Mouse (Mus musculus) large intestine, adult 2 months (tissue): ENCODE results near the gene Tmem254c. TPM values are rescaled to one million over a fixed set of nuclear protein-coding genes. Genes with fewer than 3 reads are reported as not detected.
"Not testable (repeated sequence)": the region's sequence is repeated elsewhere in the genome, so short reads cannot be mapped to it uniquely, and the experiment has no call there.

ENCODE experiments used
- DNase-seq: peaks from one replicate; pipeline ENCODE4 v3.0.0-alpha.2; 2012; ENCODE audit warnings: low read depth, low spot score
- WGBS: fragments of 180-500 bp; shearing (Covaris S2); methylation state at CpG from one replicate; pipeline ENCODE4 v1.1.7; 2018; 5-methylcytosine and 5-hydroxymethylcytosine counted together
- polyA plus RNA-seq: library from polyadenylated mRNA; depleted of rRNA; stranded (reverse); fragments of >200 nt; gene quantifications from 2 replicates; pipeline ENCODE4 v1.2.3, GENCODE M21; 2012; rRNA removed

Tmem254c gene
- 24.4 and 42.9 TPM in 2 replicates for polyA plus RNA-seq

DNA sequence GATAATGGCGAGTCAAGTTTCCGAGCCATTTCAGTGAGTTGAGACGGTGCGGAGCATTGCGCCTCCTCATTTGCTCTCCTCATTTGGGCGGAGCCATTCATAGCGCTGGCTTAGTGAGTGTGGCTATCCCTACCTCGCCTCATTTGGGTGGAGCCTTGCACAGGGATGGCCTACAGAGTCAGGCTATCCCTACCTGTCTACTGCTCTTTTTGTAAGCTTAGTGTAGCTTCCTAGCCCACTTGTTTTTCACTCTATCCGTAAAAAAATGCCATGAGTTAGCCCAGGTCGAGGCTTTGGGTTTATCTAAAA, at the start of gene Tmem254c:
Tmem254c (minus strand) TSS at position 31 of the 309 bp plus-strand sequence.
- no CpG with 5 or more reads among the region's 10 CpGs for WGBS

DNA sequence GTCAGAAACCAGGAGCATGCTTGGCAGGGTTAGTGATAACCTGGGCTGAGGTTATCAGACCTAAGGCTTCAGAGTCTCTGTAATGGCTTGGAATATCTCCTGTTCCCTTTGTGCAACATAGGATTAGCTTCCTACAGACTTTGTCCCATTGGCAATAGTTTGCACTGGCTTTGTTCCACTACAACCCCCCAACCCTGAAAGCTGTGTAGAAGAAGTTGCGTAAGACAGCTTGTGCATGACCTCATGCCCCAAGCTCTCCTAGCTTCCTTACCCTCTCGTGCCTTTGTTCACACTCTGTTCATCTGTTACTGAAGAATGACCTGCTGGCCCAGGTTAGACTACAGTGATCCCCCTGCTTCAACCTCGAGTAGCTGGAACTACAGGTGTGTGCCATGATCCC, 30.5 kb upstream of the Tmem254c start:
- DNase-seq, result not testable (repeated sequence)
- WGBS, result no CpG with 5 or more reads among the region's 3 CpGs

More for the DNA sequence above, at the start of gene Tmem254c:
- DNase-seq, result not testable (repeated sequence)

DNA sequence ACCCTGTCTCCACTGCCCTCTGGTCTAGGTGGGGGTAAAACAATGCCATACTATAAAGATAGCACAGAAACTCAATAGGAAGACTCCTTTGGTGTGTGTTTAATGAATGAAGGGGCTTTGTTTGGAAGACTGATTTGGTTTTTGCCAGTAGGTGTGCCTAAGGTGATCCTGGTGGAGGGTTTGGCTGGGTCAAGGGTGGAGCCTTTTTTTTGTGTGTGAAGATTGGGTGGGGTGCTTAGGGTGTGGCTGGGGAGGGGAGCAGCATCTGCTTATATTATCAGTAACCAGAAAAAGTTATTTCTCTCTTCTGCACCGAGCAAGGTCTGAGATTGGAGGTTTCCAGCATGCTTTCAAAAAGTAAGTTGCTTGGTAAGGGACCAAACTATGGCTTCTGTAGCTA, 14.8 kb upstream of the Tmem254c start, which contains the start of gene Cphx3:
Cphx3 (plus strand) TSS at position 301 of the 400 bp plus-strand sequence.
- WGBS, result no CpG with 5 or more reads among the region's 1 CpGs
- DNase-seq, result not testable (repeated sequence)

DNA sequence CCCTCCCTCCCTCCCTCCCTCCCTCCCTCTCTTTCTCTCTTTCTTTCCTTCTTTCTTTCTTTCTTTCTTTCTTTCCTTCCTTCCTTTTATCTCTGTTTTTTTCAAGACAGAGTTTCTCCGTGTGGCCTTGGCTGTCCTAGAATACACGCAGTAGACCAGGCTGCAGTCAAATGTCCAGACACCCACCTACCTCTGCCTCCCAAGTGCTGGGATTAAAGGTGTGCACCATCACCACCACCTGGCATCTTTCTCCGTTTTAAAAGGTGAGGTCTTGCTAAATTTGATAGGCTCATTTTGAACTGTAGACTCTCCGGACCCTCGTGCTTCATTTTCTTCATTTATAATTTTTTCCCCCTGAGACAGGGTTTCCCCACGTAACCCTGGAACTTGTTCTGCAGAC, 14.1 kb upstream of the Tmem254c start, which contains the start of gene Cphx2:
Cphx2 (plus strand) TSS at position 301 of the 400 bp plus-strand sequence.
- not testable (repeated sequence) for DNase-seq
- no CpG with 5 or more reads among the region's 6 CpGs for WGBS

DNA sequence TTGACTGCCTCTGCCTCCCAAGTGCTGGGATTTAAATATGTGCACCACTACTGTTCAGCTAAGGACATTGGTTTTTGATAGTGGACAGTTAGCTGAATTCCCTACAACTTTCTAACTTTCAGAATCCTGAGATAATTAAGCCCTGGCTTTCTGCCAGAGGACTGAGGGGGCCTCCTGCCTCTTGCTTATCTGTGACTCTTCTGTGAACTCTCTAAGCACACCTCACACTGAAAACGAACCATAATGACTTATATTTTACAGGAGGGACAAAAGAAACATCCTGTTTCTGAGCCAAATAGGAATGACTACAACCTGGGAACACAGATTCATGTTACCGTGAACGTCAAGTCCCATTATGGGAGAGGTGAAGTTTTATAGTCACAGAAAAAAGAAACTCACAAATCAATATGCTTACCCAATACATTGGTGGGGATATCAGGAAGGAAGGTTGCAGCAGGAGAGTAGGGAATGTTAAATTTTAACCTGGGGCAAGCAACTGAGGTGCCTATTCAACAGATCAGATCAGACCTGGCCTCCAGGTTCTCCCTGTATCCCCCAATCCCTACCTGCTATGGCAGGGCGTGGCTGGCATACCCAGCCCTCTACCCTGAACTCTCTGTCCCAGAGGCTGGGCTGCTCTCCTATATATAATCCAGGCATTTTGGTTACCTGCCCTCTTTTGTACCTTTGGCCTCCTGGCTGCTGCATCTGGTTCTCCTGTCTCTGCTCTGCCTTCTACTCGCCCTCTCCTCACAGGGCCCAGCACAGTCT, 9.7 kb upstream of the Tmem254c start:
- no CpG with 5 or more reads among the region's 5 CpGs for WGBS
- not testable (repeated sequence) for DNase-seq

DNA sequence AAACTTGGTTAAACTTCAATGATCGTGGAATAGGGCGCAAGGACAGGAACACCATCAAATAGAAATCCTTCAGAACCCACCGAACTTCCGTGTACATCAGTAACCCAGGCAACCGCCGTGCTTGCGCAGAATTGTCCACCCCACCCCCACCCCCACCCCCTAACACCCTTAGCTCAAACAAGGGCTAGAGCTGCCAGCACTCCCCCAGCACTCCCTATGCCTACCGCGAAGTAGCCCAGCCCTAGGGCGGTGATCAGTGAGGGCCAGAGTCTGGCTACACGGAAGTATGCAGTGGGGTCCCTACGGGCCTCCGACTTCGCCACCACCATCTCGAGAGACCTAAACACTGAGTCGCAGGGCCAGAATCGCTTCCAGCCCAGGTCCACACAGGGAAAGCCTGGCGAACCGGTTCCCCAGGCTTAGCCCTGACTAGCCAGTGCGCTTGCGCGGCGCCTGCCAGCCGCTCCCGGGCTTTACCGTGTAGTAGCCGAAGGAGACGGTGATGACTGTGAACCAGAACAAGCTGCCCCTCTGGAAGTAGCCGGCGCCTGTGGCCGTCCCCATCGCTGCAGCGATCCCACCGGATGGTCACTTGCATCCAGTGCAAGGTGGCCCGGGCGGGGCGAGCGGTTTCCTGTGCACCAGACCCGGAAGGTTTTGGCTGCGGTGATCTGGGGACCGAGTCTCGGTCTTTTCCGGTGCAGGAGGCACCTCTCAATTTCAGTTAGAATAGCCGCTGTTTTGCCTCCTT, 406 bp downstream of the Tmem254c start:
- DNase-seq, result not testable (repeated sequence)
- WGBS, result no CpG with 5 or more reads among the region's 44 CpGs

DNA sequence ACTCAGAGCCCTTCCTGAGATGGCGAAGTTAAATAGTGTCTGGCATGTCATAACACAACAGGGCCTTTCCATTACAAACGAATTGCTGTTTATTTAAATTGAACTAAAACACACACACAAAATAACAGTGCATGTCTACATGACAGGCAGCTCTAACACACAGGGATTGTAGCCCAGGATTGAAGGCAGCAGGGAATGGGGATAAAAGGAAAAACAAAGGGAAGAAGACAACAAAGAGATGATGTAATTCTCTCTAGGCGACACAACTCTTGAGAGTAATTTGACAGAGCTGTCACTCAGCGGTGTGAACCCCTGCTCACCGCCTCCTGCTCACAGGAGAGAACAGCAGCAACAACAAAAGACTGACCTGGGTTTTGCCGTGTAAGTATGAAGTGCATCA, 7.8 kb downstream of the Tmem254c start:
- WGBS, result no CpG with 5 or more reads among the region's 6 CpGs

DNA sequence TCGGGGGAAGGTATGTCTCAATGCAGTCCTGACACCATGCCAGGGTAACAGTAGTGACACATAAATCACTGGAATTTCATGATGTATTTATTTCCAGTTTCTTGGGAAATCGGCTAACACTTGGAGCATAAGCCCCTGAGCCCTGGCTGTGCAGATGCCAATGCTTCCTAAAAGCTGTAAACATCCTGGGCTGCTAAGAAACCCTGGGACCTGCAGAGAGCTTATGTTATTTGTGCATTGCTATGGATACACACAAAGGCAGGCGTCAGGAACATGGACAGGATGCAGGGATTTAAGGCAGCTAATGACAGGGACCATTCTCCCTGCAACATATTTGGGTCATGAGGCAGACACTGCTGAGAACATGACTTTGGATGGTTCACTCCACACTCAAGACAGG, 9.0 kb downstream of the Tmem254c start:
- DNase-seq, result not testable (repeated sequence)
- no CpG with 5 or more reads among the region's 3 CpGs for WGBS

More for the DNA sequence above, 7.8 kb downstream of the Tmem254c start:
- not testable (repeated sequence) for DNase-seq

DNA sequence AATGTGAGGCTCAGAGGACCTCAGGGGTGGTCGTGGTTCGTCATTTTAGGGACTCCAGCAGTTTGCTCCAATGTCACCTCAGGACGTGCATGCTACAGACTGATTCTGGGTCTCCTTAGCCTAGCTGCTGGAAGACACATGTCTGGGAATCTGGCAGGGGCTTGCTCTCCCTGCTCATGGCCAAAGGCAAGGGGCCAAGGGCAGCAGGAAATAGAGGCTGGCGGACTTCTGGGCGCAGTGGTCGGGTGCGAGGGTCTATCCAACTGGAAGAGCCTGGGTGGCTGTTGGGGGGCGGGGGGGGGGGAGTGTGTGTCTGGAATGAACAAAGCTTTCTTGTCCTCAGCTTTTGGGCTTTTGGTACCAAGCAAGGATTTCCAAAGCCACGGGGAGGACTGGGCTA, 18.4 kb downstream of the Tmem254c start:
- not testable (repeated sequence) for DNase-seq
- no CpG with 5 or more reads among the region's 9 CpGs for WGBS

DNA sequence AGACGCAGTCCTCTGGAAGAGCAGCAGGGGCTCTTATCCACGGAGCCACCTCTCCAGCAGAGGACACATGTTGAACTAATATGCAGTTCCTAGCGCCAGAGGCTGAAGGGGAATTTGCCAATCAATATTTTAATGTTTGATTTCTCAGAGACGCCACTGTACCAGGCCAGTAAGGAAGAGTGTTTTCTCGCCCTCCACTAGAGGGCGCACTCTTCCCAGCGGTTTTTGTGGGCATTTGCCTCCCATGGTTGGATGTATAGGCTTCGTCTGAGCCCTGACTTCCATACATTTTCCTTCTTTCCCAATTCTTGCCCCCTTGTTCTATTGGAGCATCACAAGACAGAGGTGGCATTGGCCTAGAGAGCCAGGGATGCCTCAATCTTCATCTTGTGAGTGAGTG, 20.1 kb downstream of the Tmem254c start:
- not testable (repeated sequence) for DNase-seq
- no CpG with 5 or more reads among the region's 8 CpGs for WGBS

DNA sequence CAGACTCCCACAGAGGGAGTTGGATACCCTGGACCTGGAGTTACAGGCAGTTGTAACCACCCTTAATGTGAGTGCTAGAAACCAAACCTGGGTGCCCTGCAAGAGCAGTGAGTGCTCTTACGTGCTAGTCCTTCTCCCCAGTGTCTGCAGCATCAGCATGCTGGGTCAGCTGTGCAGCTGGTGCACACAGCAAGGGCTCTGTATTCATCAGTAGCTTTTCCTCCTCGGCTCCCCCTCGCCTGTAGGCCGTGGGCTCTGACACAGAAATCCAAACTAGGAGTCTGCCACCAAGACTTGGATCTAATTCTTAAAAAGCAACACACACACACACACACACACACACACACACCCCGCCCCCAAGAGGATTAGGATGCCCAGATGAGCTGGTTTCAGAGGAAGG, 22.1 kb downstream of the Tmem254c start:
- no CpG with 5 or more reads among the region's 5 CpGs for WGBS
- DNase-seq, result not testable (repeated sequence)

DNA sequence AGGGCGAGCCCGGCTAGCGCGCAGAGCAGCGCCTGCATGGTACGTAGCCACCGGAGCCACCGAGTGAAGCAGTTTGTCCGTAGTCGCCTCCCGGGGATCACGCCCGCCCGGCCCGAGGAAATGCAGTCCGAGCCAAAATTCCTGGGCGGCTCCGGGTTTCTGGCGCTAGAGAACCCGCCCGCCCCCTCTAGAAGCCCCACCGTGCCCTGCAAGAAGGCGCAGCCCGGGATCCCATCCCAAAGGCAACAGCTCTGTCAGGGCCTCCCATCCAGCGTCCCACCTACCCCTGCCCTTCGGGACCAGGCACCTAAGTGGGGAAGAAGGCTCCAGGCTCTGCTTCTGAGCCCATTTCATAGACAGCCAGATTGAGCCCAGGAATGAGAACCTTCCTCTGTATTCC, 24.5 kb downstream of the Tmem254c start, which contains the start of gene Gm9780:
Gm9780 (minus strand) TSS at position 101 of the 400 bp plus-strand sequence.
- not testable (repeated sequence) for DNase-seq
- WGBS, result no CpG with 5 or more reads among the region's 26 CpGs

DNA sequence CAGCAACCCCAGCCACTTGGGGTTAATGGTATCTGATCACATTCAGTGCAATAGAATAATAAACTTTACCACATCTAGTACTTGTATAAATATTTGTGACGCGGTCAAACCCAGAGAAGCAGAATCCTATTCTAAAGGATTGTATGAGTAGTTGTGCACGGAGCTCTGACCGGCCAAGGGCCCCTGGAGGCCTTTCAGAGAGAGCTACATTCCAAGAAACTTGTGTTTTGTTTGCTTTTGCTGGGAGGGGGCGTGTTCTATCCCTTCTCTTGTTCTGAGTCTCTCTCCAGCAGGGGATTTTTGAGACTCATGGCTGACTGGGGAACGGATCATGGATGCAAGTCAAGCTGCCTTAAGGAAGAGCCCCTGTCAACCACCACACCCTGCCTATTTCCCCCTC, 31.7 kb downstream of the Tmem254c start:
- no CpG with 5 or more reads among the region's 6 CpGs for WGBS

DNA sequence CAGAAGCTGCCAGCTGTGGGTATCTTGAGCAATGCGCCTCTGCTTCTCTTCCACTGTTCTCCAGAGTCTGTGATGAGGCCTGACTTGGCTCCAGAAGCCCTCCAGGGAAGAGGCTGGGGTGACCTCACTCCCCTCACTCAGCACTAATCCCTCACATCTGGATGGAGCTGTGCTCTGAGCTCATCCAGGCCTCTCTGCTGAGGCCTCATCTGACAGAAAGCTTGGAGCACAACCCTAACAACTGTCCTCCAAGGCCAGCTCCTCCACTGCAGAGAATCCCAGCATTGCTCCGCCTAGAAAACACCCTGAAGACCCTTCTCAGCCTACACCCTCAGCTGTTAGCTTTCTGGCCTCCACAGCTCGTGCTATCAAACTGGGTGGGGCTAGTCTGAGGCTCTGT, 32.8 kb downstream of the Tmem254c start:
- WGBS, result no CpG with 5 or more reads among the region's 3 CpGs
- not testable (repeated sequence) for DNase-seq

More for the DNA sequence above, 31.7 kb downstream of the Tmem254c start:
- not testable (repeated sequence) for DNase-seq

DNA sequence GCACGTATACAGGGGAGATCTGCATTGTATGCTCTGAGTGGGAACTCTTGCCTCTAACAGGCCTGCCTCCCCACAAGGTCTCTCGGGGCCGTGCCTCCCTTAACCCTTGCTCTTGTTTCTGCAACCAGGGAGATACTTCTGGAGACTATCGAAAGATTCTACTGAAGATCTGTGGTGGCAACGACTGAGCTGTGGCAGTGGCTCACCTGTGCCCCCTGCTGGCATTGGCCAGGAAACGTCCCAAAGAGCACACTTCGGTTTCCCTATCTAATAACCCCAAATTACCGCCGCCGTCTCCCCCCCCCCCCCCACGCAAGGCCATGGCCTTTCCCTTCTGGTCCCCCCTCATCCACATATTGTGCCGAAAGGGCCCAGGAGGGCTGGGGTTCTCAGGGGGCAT, 41.5 kb downstream of the Tmem254c start:
- DNase-seq, result not testable (repeated sequence)
- no CpG with 5 or more reads among the region's 12 CpGs for WGBS

DNA sequence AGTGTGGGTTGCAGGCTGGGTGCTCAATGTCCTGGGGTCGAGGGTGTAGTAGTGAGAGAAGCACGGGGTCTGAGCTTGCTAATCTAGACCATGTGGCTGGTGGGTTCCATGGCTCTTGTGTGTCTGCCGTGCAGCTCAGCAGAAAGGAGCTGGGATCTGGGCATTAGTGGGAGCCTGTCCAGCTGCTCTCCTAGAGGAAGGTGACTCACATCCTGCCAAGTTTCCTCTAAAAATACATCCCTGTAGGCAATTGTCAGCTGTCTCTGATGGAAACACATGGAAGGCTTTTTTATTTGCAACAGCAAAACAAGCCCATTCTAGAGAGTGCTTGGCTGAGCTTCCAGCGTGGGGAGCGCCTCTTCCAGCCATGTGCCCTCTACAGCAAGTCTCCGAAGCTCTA, 44.3 kb downstream of the Tmem254c start:
- WGBS, result no CpG with 5 or more reads among the region's 6 CpGs
- not testable (repeated sequence) for DNase-seq

DNA sequence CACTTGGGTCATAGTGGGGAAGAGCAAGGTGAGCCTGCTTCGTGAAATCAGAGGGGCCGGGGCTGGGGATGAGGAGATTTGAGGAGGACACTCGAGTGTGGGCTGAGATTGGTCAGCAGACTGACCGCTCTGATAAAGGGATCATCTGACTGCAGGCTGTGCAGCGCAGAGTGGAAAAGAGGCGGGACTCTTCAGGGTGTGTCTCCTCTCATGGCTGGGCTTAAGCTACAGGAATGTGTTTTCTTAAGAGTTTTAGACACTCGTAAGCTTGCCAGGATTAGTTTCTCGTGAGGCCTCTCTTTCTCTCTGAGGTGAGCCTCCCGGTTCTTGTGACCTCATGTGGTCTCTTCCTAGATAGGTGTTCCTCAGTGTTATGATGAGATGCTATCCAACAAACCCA, 45.6 kb downstream of the Tmem254c start:
- DNase-seq, result not testable (repeated sequence)
- WGBS, result no CpG with 5 or more reads among the region's 9 CpGs

DNA sequence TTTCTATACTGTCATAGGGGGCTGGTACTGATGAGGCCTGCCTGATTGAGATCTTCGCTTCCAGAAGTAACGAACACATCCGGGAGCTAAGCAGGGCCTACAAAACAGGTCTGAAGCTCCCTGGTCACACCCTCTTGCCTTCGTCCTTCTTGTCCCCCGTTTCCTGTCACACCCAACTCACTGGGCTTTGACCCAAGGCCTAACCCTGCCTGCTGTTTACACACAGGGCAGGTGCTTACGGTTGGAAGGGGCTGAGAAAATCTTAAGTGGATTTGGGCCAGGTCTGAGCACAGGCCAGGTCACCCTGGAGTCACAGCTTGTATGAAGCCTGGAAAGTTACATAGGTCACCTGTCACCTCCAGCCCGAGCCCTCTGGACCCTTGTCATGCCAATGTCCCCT, 50.7 kb downstream of the Tmem254c start:
- no CpG with 5 or more reads among the region's 7 CpGs for WGBS
- not testable (repeated sequence) for DNase-seq
